Mouse (Mus musculus): Measurements from ENCODE around the gene Zfp428. TPM values are rescaled to one million over a fixed set of nuclear protein-coding genes. Genes with fewer than 3 reads are reported as not detected.
"Not testable (repeated sequence)": the region's sequence is repeated elsewhere in the genome, so short reads cannot be mapped to it uniquely, and the experiment has no call there.

Zfp428 gene
- polyA plus RNA-seq, 1 experiment from 2014 or later: 14.2 TPM

GRCm38 (mm10) chr7:24482208-24483020 lies 24.4 kb upstream of the Zfp428 start:
- WGBS (ENCODE audit: insufficient replicate concordance): 3% methylated on average over 17 of the region's 38 CpGs
- Histone ChIP-seq H3K9ac (peak overlapping the region; percentile 57), H3K27me3 (replicated peaks) (peaks cover 93% of the 10 kb centered on the region), H3K4me2 (peak overlapping the region; percentile 78), H3K27ac (no peak overlapping the region), H3K4me1 (peaks cover 21% of the 10 kb centered on the region), H3K36me3 (no peaks in the 10 kb centered on the region), H3K4me3 (peak overlapping the region; percentile 61), H3K9me3 (replicated peaks) (no peaks in the 10 kb centered on the region; the same call in 1 of the 2 replicates)
- no peak; the same call in 1 of the 2 replicates for ATAC-seq

DNA sequence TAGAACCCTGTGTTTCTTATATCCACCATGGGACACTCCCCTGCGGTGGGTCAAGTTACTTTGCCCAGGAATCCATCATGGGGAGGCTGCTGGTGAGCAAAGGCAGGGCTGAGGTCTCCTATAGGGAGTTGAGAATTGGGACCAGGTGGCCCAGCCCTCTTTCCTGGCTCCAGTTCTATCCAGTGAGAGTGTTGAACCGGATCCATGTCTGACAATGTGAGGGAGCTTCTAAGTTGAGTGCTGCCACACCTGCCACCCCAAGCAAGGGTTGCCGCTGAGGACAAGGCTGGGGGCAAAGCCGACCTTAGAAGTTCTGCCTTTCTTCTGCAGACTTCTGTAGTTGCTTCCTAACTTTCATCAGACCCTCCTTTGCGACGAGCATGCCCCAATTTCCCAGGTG lies 23.5 kb upstream of the Zfp428 start:
- not testable (repeated sequence) for H3K9ac ChIP-seq; H3K4me2 ChIP-seq; H3K9me3 ChIP-seq (replicated peaks); H3K4me3 ChIP-seq; H3K36me3 ChIP-seq; H3K27ac ChIP-seq; ATAC-seq
- peaks cover 21% of the 10 kb centered on the region for H3K4me1 ChIP-seq
- H3K27me3 ChIP-seq (replicated peaks): peaks cover 90% of the 10 kb centered on the region
- WGBS (ENCODE audit: insufficient replicate concordance): 37% methylated on average over 6 of the region's 6 CpGs

- Histone ChIP-seq H3K9me3 (replicated peaks) (no peaks in the 10 kb centered on the region), H3K4me2 (no peak overlapping the region), H3K36me3 (no peaks in the 10 kb centered on the region), H3K4me1 (peaks cover 21% of the 10 kb centered on the region), H3K27me3 (replicated peaks) (peaks cover 73% of the 10 kb centered on the region), H3K27ac (no peak overlapping the region), H3K4me3 (no peak overlapping the region), H3K9ac (no peak overlapping the region)
- ATAC-seq: no peak
- WGBS (ENCODE audit: insufficient replicate concordance): 64% methylated on average over 9 of the region's 9 CpGs
These were observed 21.3 kb upstream of the Zfp428 start for GRCm38 (mm10) chr7:24485481-24485880.

GRCm38 (mm10) chr7:24486654-24487130 lies 20.1 kb upstream of the Zfp428 start:
- H3K27me3 ChIP-seq (replicated peaks): peaks cover 64% of the 10 kb centered on the region
- H3K4me3 ChIP-seq: no peak overlapping the region
- H3K4me2 ChIP-seq: no peak overlapping the region
- no peak overlapping the region for H3K27ac ChIP-seq
- H3K4me1 ChIP-seq: peaks cover 13% of the 10 kb centered on the region
- no peak overlapping the region for H3K9ac ChIP-seq
- H3K9me3 ChIP-seq (replicated peaks): no peaks in the 10 kb centered on the region
- 45% methylated on average over 9 of the region's 9 CpGs for WGBS (ENCODE audit: insufficient replicate concordance)
- H3K36me3 ChIP-seq: no peaks in the 10 kb centered on the region
- ATAC-seq: 0 out of 2 replicates have a peak, but pooled peaks have one; percentile 22

GRCm38 (mm10) chr7:24487403-24487802 lies 19.4 kb upstream of the Zfp428 start:
- H3K27me3 ChIP-seq (replicated peaks): peaks cover 57% of the 10 kb centered on the region
- 0 out of 2 replicates have a peak overlapping the region, but pooled peaks have one; percentile 14 for H3K9ac ChIP-seq
- H3K9me3 ChIP-seq (replicated peaks): no peaks in the 10 kb centered on the region
- H3K4me3 ChIP-seq: no peak overlapping the region
- H3K4me1 ChIP-seq: peaks cover 7% of the 10 kb centered on the region; the same call in 1 of the 2 replicates
- no peaks in the 10 kb centered on the region for H3K36me3 ChIP-seq
- no peak overlapping the region for H3K4me2 ChIP-seq
- ATAC-seq: peak; percentile 40
- no peak overlapping the region for H3K27ac ChIP-seq
- 25% methylated on average over 3 of the region's 3 CpGs for WGBS (ENCODE audit: insufficient replicate concordance)

GRCm38 (mm10) chr7:24488303-24488702 lies 18.5 kb upstream of the Zfp428 start:
- Histone ChIP-seq H3K27ac (no peak overlapping the region), H3K4me3 (no peak overlapping the region), H3K4me1 (peaks cover 7% of the 10 kb centered on the region; the same call in 1 of the 2 replicates), H3K4me2 (no peak overlapping the region), H3K9me3 (replicated peaks) (no peaks in the 10 kb centered on the region), H3K9ac (no peak overlapping the region), H3K36me3 (no peaks in the 10 kb centered on the region), H3K27me3 (replicated peaks) (peaks cover 48% of the 10 kb centered on the region)
- WGBS (ENCODE audit: insufficient replicate concordance): 81% methylated on average over 8 of the region's 8 CpGs
- no peak for ATAC-seq

DNA sequence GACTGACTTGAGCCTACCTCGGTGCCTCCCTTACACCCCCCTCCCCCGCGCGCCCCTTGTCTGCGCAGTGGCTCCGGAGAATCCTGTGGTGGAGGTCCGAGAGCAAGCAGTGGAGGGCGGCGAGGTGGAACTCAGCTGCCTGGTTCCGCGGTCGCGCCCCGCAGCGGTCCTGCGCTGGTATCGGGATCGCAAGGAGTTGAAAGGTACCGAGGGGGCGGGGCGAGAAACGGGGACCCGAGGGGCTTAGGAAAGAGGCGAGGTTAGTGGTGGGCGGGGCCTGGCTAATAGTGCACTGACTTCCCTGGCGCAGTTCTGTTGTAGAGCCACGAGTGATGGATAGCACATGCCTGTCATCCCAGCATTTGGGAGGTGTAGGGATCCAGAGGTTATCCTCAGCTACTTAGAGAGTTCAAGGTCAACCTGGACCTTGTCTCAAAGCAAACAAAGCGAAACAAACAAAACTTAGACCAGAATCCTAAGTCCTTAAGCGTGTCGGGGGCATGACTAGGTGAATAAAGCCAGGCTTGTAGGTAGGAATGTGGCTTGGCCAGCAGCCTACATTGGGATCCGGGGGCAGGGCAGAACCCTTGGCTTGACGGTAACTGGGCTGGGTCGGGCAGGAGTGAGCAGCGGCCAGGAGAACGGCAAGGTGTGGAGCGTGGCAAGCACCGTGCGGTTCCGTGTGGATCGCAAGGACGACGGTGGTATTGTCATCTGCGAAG lies 6.8 kb upstream of the Zfp428 start:
- H3K27ac ChIP-seq: no peak overlapping the region
- no peak for ATAC-seq
- H3K9me3 ChIP-seq (replicated peaks): peaks cover 7% of the 10 kb centered on the region; the same call in 1 of the 2 replicates
- H3K27me3 ChIP-seq (replicated peaks): peaks cover 86% of the 10 kb centered on the region
- peak overlapping the region; percentile 52 for H3K4me2 ChIP-seq
- H3K36me3 ChIP-seq: no peaks in the 10 kb centered on the region
- peak overlapping the region; percentile 18; the same call in 1 of the 2 replicates for H3K4me3 ChIP-seq
- peaks cover 21% of the 10 kb centered on the region for H3K4me1 ChIP-seq
- WGBS (ENCODE audit: insufficient replicate concordance): 9% methylated on average over 43 of the region's 43 CpGs
- no peak overlapping the region for H3K9ac ChIP-seq

- 16% methylated on average over 7 of the region's 7 CpGs for WGBS (ENCODE audit: insufficient replicate concordance)
- peaks cover 7% of the 10 kb centered on the region; the same call in 1 of the 2 replicates for H3K9me3 ChIP-seq (replicated peaks)
- H3K4me1 ChIP-seq: peaks cover 30% of the 10 kb centered on the region
- no peak overlapping the region for H3K4me3 ChIP-seq
- H3K36me3 ChIP-seq: no peaks in the 10 kb centered on the region
- H3K27ac ChIP-seq: no peak overlapping the region
- no peak for ATAC-seq
- H3K27me3 ChIP-seq (replicated peaks): peaks cover 95% of the 10 kb centered on the region
- no peak overlapping the region for H3K9ac ChIP-seq
- H3K4me2 ChIP-seq: no peak overlapping the region
These were observed 5.9 kb upstream of the Zfp428 start for GRCm38 (mm10) chr7:24500929-24501328.

- 25% methylated on average over 21 of the region's 21 CpGs for WGBS (ENCODE audit: insufficient replicate concordance)
- peaks cover 7% of the 10 kb centered on the region; the same call in 1 of the 2 replicates for H3K9me3 ChIP-seq (replicated peaks)
- H3K27ac ChIP-seq: no peak overlapping the region
- H3K4me2 ChIP-seq: no peak overlapping the region
- no peak overlapping the region for H3K4me3 ChIP-seq
- no peak for ATAC-seq
- H3K4me1 ChIP-seq: peaks cover 36% of the 10 kb centered on the region
- H3K36me3 ChIP-seq: no peaks in the 10 kb centered on the region
- peaks cover 95% of the 10 kb centered on the region for H3K27me3 ChIP-seq (replicated peaks)
- H3K9ac ChIP-seq: no peak overlapping the region
These were observed 5.3 kb upstream of the Zfp428 start for GRCm38 (mm10) chr7:24501492-24501891.

GRCm38 (mm10) chr7:24504004-24504403 lies 2.8 kb upstream of the Zfp428 start:
- Histone ChIP-seq H3K27me3 (replicated peaks) (peaks cover 70% of the 10 kb centered on the region), H3K4me3 (no peak overlapping the region), H3K4me1 (peaks cover 53% of the 10 kb centered on the region), H3K36me3 (no peaks in the 10 kb centered on the region), H3K9me3 (replicated peaks) (peaks cover 7% of the 10 kb centered on the region; the same call in 1 of the 2 replicates), H3K9ac (no peak overlapping the region), H3K4me2 (peak overlapping the region; percentile 32; the same call in 1 of the 2 replicates), H3K27ac (no peak overlapping the region)
- 9% methylated on average over 8 of the region's 10 CpGs for WGBS (ENCODE audit: insufficient replicate concordance)
- ATAC-seq: no peak

DNA sequence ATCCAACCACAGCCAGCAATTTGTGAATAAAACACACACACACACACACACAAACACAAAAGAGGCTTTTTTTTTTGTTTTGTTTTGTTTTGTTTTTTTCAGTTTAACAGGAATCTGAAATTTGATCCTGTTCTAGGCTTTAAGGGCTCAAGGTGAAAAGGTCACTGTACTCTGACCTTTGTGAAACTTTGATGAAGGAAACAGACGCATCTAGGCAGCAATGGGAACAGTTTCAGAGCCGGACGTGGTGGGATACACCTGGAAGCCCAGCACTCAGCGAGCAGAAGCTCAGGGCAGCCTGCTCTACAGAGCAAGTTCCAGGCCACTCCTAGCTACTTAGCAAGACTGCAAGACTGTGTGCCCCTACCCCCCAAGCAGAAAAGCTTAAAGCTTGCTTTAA lies 1.9 kb upstream of the Zfp428 start:
- Histone ChIP-seq H3K27me3 (replicated peaks) (peaks cover 62% of the 10 kb centered on the region), H3K36me3 (no peaks in the 10 kb centered on the region), H3K4me3 (no peak overlapping the region), H3K4me1 (peaks cover 54% of the 10 kb centered on the region), H3K4me2 (peak overlapping the region; percentile 32; the same call in 1 of the 2 replicates), H3K9ac (no peak overlapping the region), H3K27ac (no peak overlapping the region), H3K9me3 (replicated peaks) (peaks cover 7% of the 10 kb centered on the region; the same call in 1 of the 2 replicates)
- no peak for ATAC-seq
- WGBS (ENCODE audit: insufficient replicate concordance): 16% methylated on average over 4 of the region's 4 CpGs
